Mouse (Mus musculus): ENCODE results near the gene Trim26.

The Trim26 gene

DNA sequence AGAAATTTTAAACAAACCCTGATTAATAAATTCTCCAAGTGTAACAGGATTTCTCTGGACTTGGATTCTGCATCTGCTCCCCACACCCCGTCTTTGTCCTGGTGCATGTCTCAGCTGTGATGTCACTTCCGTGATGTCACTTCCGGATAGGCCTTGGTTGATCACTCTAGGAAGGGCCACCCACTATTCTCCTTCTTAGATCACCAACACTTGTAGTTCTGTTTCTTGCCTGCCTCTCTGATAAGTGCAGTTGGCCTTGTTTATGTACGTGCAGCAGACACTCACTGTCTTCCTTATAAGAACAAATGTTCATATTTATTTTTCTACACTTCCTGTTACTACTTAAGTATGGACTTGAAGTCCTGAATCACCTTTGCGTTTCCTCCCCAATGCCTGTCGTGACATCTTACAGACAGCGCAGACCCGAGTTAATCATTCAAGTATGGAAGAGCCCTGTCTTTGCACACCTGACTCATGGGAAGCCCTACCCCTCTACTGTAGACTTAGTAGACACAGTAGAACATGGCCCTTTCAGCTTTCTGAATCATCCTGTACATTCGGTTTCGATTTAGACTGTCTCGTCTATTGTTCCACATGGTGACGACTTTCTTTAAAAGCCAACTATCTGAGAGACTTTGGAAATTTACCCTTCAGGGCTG, 48.3 kb downstream of the Trim26 start:
- TF ChIP-seq GATA4 (IDR thresholded peaks at IDR 0.05; ENCODE audit: insufficient replicate concordance, low read length), result no peak

DNA sequence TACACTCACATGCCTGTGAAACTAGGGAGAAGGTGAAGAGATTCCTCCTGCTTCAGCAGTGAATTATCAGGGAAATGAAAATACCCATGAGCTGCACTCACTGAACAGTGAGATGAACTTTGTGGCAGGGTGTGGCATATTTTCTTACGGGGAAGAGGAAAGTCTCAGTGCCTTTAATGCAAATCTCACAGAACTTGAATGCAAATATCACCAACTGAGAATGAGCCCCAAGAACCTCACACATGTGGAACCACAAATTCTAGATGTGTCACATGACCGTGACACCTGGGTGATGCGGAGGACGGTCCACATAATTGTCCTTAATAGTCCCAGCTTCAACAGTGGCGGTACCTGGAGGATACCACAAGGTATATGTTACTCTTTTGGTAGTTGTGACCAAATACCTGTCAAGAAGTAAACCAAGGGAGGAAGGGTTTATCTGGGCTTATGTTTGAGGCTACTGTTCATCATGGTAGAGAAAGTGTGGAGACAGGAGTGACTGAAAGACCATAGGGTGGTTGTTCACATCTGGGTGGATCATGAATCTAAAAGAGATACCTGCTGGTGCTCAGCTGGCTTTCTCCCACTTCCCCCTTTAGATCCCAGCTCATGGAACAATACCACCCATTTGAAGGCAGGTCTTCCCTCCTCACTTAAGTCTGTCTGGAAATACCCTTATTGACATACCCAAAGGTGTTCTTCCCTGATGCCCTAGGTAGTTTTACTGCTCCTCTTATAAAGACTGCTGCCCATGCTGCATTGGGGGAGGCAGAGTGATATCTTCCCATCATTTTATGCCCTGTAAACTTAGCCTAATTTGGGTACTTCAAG, 53.4 kb downstream of the Trim26 start, which contains the start of gene Trim40:
Trim40 (minus strand) TSS at position 51 of the 831 bp plus-strand sequence.
- TF ChIP-seq GATA4 (IDR thresholded peaks at IDR 0.05; ENCODE audit: insufficient replicate concordance, low read length), result no peak

DNA sequence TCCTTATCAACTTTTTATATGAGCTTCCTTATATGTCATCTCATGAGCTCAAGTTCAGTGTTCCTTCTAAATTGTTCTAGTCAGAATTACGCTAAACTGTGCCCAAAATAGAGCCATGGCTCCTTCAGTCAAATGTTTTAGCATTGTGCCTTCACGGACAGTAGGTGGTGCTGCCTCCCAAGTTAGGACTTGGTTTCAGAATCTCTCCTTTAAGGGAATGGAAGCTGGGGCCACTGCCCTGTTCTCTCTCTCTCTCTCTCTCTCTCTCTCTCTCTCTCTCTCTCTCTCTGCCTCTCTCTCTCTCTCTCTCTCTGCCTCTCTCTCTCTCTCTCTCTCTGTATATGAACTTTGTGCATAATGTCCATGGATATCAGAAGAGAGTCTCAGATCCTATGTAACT, 55.4 kb downstream of the Trim26 start:
- TF ChIP-seq GATA4 (IDR thresholded peaks at IDR 0.05; ENCODE audit: insufficient replicate concordance, low read length), result no peak

DNA sequence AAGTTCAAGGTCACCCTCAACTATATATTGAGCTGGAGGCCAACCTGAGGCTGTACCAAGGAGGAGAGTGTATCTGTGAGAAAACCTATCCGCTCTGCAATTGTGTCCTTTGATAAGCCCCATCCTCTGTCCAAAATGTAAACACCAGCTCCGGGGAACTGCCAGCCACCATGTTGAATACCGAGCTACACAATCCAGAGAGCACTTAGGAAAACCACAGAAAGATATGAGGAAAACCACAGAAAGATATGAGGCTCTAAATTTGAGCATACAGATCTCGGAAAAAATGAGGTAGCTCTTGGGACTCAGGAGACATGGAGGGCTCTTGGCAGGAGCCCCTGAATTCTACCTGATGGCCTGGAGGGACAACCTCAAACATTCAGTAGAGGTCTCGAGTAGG, 56.5 kb downstream of the Trim26 start:
- no peak for TF ChIP-seq GATA4 (IDR thresholded peaks at IDR 0.05; ENCODE audit: insufficient replicate concordance, low read length)

DNA sequence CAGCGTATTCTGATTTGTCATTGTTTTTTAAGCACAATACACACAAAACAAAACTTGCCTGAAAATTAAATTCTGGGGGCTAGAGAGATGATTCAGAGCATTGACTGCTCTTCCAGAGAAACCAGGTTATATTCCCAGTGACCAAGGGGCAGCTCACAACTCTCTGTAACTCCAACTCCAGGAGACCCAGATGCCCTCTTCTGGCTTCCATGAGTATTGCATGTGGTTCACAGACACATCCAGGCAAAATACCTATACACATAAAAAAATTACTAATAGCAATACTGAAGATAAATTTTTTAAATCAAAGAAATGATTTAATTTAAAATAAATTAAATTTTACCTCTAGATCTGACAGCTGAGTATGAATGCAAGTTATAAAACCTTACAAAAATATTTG, 59.6 kb downstream of the Trim26 start:
- no peak for TF ChIP-seq GATA4 (IDR thresholded peaks at IDR 0.05; ENCODE audit: insufficient replicate concordance, low read length)

DNA sequence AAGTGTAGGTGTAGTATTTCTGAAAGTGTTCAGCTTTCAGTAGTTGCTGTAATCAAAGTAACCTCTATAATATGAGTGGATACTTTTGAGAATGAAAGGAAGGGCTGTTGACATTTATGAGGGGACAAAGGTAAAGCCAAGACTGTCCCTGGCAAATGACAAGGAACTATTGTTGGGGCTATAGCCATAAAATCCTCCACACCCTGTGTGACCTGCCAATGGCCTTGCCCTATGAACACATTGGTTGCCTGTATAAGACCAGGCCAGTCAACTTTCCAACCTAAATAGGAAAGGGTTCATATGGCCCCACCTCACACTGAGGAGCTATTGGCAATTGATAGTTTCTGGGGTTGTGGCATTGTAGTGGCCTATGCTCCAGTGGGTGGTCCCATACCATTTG, 60.1 kb downstream of the Trim26 start:
- no peak for TF ChIP-seq GATA4 (IDR thresholded peaks at IDR 0.05; ENCODE audit: insufficient replicate concordance, low read length)

DNA sequence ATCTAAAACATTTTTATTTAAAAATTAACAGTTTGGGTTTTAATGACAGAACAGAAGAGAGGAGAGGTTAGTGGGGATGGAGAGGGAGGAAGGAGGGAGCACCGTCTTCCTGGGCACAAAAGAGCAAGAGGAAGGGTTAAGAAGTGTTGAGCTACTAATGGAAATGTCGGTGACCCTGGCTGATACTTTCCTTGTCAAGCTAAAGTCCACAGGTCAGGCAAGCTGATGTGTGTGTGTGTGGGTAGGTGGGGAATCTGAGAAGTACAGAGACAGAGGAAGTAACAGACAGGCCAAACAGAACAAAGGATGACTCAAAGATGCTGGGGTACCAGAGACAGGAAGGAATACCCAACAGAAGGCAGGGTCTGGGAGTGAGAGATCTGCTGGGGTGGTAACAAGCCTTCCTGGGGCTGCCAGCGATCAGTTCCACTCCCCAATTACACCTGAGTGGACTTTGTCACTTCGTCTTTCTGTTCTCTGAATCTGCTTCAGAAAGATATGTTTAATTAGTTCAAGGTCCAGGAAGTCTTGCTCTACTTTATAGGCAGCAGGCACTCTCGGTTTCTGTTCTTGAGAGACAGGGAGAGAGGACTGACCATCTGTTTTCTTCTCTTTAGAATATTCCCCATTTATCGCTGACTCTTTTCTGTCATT, 60.7 kb downstream of the Trim26 start, which contains the start of gene Trim31:
Trim31 (plus strand) TSS at position 567 of the 654 bp plus-strand sequence.
- no peak for TF ChIP-seq GATA4 (IDR thresholded peaks at IDR 0.05; ENCODE audit: insufficient replicate concordance, low read length)

DNA sequence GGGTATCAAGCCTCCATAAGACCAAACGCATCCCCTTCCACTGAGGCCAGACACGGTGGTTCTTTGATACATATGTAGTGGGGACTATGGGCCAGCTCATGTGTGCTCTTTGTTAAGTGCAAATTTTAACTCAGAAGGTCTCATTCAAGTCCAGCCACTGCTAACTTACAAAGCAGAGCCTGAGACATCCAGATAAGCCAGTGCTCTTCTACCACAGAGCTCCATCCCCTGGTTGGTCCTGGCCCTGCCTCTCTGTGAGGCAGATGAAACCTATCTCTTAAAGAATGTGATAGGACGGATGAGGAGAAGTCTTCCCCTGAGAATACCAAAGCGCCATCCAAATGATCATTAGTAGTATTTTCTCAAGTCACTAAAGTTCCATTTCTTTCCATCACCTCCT, 62.4 kb downstream of the Trim26 start:
- TF ChIP-seq GATA4 (IDR thresholded peaks at IDR 0.05; ENCODE audit: insufficient replicate concordance, low read length), result no peak

DNA sequence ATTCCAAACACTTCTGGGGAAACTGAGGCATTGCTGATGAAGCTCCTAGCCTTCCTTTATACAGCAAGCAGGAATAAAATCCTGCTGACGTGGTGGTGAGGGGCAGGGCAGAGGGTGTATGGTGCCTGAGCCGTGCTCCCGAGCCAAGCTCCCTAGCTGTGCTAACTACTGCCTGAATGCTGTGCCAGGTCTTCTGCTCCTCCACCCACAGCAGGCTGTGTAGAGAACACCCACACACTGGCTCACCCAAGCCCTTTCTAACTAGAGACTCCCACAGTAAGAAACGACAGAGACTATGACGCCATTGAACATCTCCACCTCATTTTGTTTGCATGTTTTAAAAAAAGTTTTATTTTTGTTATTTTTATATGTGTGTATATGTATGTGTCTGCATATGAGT, 63.1 kb downstream of the Trim26 start:
- no peak for TF ChIP-seq GATA4 (IDR thresholded peaks at IDR 0.05; ENCODE audit: insufficient replicate concordance, low read length)

DNA sequence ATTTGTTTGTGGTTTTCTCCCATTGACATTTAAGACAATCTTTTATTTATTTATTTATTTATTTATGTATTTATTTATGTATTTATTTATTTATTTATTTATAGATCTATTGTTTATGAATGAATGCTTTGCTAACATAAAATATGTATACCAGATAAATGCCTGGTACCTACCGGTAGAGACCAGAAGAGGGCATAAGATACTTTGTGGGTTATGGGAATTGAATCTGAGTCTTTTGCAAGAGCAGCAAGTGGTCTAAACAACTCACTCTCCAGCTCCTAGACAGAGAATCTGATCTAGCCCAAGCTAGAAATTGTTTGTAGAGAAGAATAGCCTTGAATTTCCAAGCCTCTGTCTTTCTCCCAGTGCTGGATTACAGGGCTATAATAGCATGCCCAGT, 63.8 kb downstream of the Trim26 start:
- no peak for TF ChIP-seq GATA4 (IDR thresholded peaks at IDR 0.05; ENCODE audit: insufficient replicate concordance, low read length)

DNA sequence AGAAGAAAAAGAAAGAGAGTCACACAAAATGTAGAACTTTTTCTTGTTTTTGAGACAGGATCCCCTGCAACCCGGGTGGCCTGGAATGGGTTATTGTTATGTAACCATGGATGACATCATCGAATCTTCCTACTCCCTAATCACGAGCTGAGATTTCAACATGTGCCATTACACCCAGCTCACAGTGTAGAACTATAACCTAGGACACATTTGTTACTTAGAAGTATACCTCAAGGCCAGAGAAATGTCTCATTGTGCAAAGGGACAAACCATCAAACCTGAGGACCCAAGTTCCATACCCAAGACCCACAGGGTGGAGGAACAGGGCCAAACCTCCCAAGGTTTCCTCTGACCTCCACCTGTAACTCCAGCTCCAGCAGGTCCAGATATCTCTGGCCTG, 66.7 kb downstream of the Trim26 start:
- no peak for TF ChIP-seq GATA4 (IDR thresholded peaks at IDR 0.05; ENCODE audit: insufficient replicate concordance, low read length)

DNA sequence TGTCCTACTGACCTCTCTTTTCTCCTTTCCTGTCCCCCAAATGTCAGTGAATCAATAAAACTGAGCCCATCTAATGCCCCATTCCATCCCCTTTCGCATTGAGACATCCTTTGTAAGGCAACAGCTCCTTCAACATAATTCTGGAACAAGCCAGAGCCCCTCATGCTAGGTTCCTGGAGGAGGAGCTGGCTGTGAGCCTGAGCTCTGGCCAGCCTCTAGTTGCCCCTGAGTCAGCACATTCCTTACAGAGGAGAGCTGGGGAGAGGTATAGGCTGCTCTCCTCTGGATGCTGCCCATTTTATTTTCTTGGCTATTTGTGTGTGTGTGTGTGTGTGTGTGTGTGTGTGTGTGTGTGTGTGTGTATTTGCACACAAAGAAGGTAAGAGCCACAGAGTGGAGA, 71.3 kb downstream of the Trim26 start:
- no peak for TF ChIP-seq GATA4 (IDR thresholded peaks at IDR 0.05; ENCODE audit: insufficient replicate concordance, low read length)
